Mouse (Mus musculus) frontal cortex, adult 2 months (tissue): ENCODE measurements around the gene Rps26. TPM values are rescaled to one million over a fixed set of nuclear protein-coding genes. Genes with fewer than 3 reads are reported as not detected.

Experiments
- polyA plus RNA-seq: library from polyadenylated mRNA; depleted of rRNA; stranded (reverse); fragments of >200 nt; gene quantifications from 2 replicates; pipeline ENCODE4 v1.2.3, GENCODE M21; 2012; rRNA removed

Rps26 gene
- polyA plus RNA-seq, 1 experiment: 396 TPM

Other genes starting within 250 kb of the Rps26 start
- gene Ankrd52, start 249.6 kb downstream of the Rps26 start, polyA plus RNA-seq: 31.9 and 32.6 TPM in 2 replicates
- 0.36 and 0.46 TPM in 2 replicates for gene Slc39a5, start 225.5 kb downstream of the Rps26 start, polyA plus RNA-seq
- 75.0 and 80.7 TPM in 2 replicates for gene Nabp2, start 215.3 kb downstream of the Rps26 start, polyA plus RNA-seq
- gene Rnf41, start 215.1 kb downstream of the Rps26 start, polyA plus RNA-seq: 75.5 and 76.2 TPM in 2 replicates
- 219 and 255 TPM in 2 replicates for gene Smarcc2, start 167.5 kb downstream of the Rps26 start, polyA plus RNA-seq
- gene Myl6, start 132.6 kb downstream of the Rps26 start, polyA plus RNA-seq: 1,313 and 1,322 TPM in 2 replicates
- gene Myl6b, start 128.1 kb downstream of the Rps26 start, polyA plus RNA-seq: 24.7 and 27.5 TPM in 2 replicates
- gene Esyt1, start 100.9 kb downstream of the Rps26 start, polyA plus RNA-seq: 8.3 and 9.8 TPM in 2 replicates
- 11.3 and 12.2 TPM in 2 replicates for gene Zc3h10, start 79.0 kb downstream of the Rps26 start, polyA plus RNA-seq
- gene Rpl41, start 77.4 kb downstream of the Rps26 start, polyA plus RNA-seq: 1,933 and 2,601 TPM in 2 replicates
- gene Pa2g4, start 60.8 kb downstream of the Rps26 start, polyA plus RNA-seq: 72.3 and 78.6 TPM in 2 replicates
- 8.4 and 9.2 TPM in 2 replicates for gene Erbb3, start 37.1 kb downstream of the Rps26 start, polyA plus RNA-seq
- gene Ikzf4, start 19.2 kb upstream of the Rps26 start, polyA plus RNA-seq: 11.1 and 11.6 TPM in 2 replicates
- gene Suox, start 47.3 kb upstream of the Rps26 start, polyA plus RNA-seq: 12.9 and 13.4 TPM in 2 replicates
- 114 and 118 TPM in 2 replicates for gene Rab5b, start 69.5 kb upstream of the Rps26 start, polyA plus RNA-seq
- gene Pmel, start 77.4 kb upstream of the Rps26 start, polyA plus RNA-seq: 0.80 and 0.98 TPM in 2 replicates
- 4.9 and 6.0 TPM in 2 replicates for gene Cdk2, start 78.3 kb upstream of the Rps26 start, polyA plus RNA-seq
- 14.8 and 15.6 TPM in 2 replicates for gene Dgka, start 118.1 kb upstream of the Rps26 start, polyA plus RNA-seq
- gene Pym1, start 121.1 kb upstream of the Rps26 start, polyA plus RNA-seq: 38.3 and 44.6 TPM in 2 replicates
- gene Mmp19, start 164.2 kb upstream of the Rps26 start, polyA plus RNA-seq: 2.4 and 3.4 TPM in 2 replicates
- 24.2 and 25.3 TPM in 2 replicates for gene Dnajc14, start 177.3 kb upstream of the Rps26 start, polyA plus RNA-seq
- gene Tmem198b, start 177.6 kb upstream of the Rps26 start, polyA plus RNA-seq: 21.8 and 22.3 TPM in 2 replicates
- gene Sarnp, start 190.6 kb upstream of the Rps26 start, polyA plus RNA-seq: 55.8 and 69.0 TPM in 2 replicates
- 15.3 and 17.3 TPM in 2 replicates for gene Ormdl2, start 194.9 kb upstream of the Rps26 start, polyA plus RNA-seq